Mouse (Mus musculus) heart, embryonic 14.5 days (tissue): ENCODE measurements around the gene Cebpg. TPM values are rescaled to one million over a fixed set of nuclear protein-coding genes. Genes with fewer than 3 reads are reported as not detected.

ENCODE experiments used
- ATAC-seq: fragments of 200-750 bp; cut with Nextera tagmentation; 2 replicates; pipeline ENCODE4 v1.8.0; 2017; ENCODE audit warnings: low read depth, moderate TSS enrichment; ENCODE audit not compliant: insufficient number of reproducible peaks, insufficient read depth, low FRiP score
- H3K27ac ChIP-seq, 2 experiments: fragments of 200-500 bp in 1 of 2; fragments of 300-500 bp in 1 of 2; sonication (generic) in 1 of 2; replicated peaks in 1 of 2; 2 replicates each; pipeline ENCODE4 v1.5.1; 2012 to 2014; ENCODE audit warnings: low read depth in 2 of 2, low read length in 2 of 2, control low read depth in 1 of 2, mild to moderate bottlenecking in 1 of 2, mixed read lengths in 1 of 2; ENCODE audit not compliant: control insufficient read depth in 1 of 2, insufficient read depth in 1 of 2
- H3K27me3 ChIP-seq: fragments of 300-500 bp; sonication (generic); 2 replicates; pipeline ENCODE4 v1.6.1; 2014; ENCODE audit warnings: mild to moderate bottlenecking, low read length, control low read depth; ENCODE audit not compliant: control insufficient read depth, insufficient read depth
- H3K36me3 ChIP-seq: fragments of 300-500 bp; sonication (generic); 2 replicates; pipeline ENCODE4 v1.6.1; 2014; ENCODE audit warnings: mild to moderate bottlenecking, control low read depth, low read length, mixed read lengths; ENCODE audit not compliant: control insufficient read depth, insufficient read depth
- H3K4me1 ChIP-seq, 2 experiments: fragments of 200-500 bp in 1 of 2; fragments of 300-500 bp in 1 of 2; sonication (generic) in 1 of 2; 2 replicates each; pipeline ENCODE4 v1.6.1; 2012 to 2014; ENCODE audit warnings: low read length in 2 of 2, control low read depth in 1 of 2, mixed read lengths in 1 of 2; ENCODE audit not compliant: control insufficient read depth in 2 of 2, insufficient read depth in 2 of 2
- H3K4me2 ChIP-seq: fragments of 300-500 bp; sonication (generic); 2 replicates; pipeline ENCODE4 v1.6.1; 2014; ENCODE audit warnings: mild to moderate bottlenecking, low read length
- H3K4me3 ChIP-seq, 2 experiments: fragments of 200-500 bp in 1 of 2; fragments of 300-500 bp in 1 of 2; sonication (generic) in 1 of 2; 2 replicates each; pipeline ENCODE4 v1.5.1; 2012 to 2014; ENCODE audit warnings: low read length in 2 of 2, mild to moderate bottlenecking in 2 of 2, control low read depth in 1 of 2, low read depth in 1 of 2, moderate library complexity in 1 of 2; ENCODE audit not compliant: control insufficient read depth in 1 of 2, insufficient read depth in 1 of 2
- H3K9ac ChIP-seq: fragments of 300-500 bp; sonication (generic); 2 replicates; pipeline ENCODE4 v1.6.1; 2014; ENCODE audit warnings: mild to moderate bottlenecking, low read length
- H3K9me3 ChIP-seq: fragments of 300-500 bp; sonication (generic); 2 replicates; pipeline ENCODE4 v1.6.1; 2016; ENCODE audit warnings: low read length, control low read depth; ENCODE audit not compliant: control insufficient read depth
- WGBS: fragments of 180-500 bp; shearing (Covaris S2); extraction: QIAGEN DNeasy Blood & Tissue Kit; methylation state at CpG from one replicate; pipeline ENCODE4 v1.1.7; 2014; 5-methylcytosine and 5-hydroxymethylcytosine counted together
- polyA plus RNA-seq: library from polyadenylated mRNA; unstranded; fragments of >200 nt; fragmentation: Nextera tagmentation; extraction: Ambion mirVana; gene quantifications from 2 replicates; pipeline ENCODE4 v1.2.1, GENCODE M21; 2014

The Cebpg gene
- polyA plus RNA-seq, 1 experiment from 2014 or later = 18.3 TPM

DNA sequence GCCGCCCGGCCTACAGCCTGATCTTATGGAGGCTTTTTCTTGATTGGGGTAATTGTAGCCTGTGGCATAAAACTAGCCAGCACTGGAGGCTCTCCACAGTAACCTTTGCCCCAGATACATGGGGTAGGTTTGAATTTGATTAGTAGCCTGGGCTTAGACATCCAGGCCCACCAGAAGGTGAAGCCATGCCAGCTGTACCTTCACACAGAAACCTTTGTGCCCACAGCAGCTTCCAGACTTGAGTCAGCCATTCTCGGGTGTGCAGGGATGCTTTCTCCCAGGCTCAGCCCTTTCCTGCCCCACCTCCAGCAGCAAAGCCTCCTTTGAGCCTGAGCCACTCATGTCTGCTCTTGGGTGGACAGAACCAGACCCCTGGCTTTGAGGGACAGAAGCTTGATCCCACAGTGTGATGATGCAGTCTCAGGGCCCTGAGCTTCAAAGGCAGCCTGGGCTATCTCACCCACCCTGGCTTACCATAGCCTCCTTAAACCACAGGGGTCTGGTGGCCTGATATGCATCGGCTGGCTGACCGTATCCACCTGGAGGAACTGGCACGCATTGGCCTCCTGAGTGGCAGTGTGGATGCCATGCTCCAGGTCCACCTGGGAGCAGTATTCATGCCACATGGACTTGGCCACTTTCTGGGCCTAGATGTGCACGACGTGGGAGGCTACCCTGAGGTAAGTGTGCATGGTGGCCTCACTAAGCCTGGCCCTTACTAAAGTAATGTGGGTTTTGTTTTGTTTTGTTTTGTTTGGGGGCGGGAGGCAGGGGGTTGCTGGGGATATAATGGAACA is 16.0 kb downstream of the Cebpg start:
- H3K4me3 ChIP-seq = no peak overlapping the region
- H3K4me2 ChIP-seq = no peak overlapping the region
- H3K27ac ChIP-seq = no peak overlapping the region
- no peak overlapping the region for H3K9ac ChIP-seq
- WGBS = 88% methylated on average over 9 of the region's 9 CpGs
- H3K27me3 ChIP-seq = no peaks in the 10 kb centered on the region
- H3K9me3 ChIP-seq = no peaks in the 10 kb centered on the region
- peaks cover 36% of the 10 kb centered on the region for H3K36me3 ChIP-seq
- H3K4me1 ChIP-seq = peaks cover 9 to 13% of the 10 kb centered on the region in 2 experiments
- no peak for ATAC-seq

DNA sequence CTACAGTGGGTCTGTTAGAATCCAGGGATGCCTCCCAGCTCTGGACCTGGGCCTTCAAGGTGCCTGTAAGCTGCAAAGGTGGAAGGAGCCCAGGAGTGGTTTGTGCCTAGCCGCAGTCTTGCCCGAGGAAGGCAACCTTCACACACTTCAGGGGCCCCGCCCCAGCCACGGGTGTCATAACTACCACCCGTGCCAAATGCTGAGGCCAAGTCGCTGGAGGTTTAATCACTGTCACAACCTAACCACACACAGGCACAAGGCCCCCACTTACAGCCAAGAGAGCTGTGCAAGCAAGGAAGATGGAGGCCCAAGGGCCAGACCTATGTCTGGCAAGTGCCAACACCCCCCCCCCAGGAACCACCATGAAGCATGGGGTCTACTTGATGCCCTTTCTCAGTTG is 19.0 kb downstream of the Cebpg start:
- no peak overlapping the region for H3K4me2 ChIP-seq
- no peaks in the 10 kb centered on the region for H3K27me3 ChIP-seq
- H3K27ac ChIP-seq = no peak overlapping the region
- H3K36me3 ChIP-seq = peaks cover 16% of the 10 kb centered on the region
- H3K9me3 ChIP-seq = no peaks in the 10 kb centered on the region
- H3K4me3 ChIP-seq = no peak overlapping the region
- H3K9ac ChIP-seq = no peak overlapping the region
- 92% methylated on average over 6 of the region's 6 CpGs for WGBS
- no peak for ATAC-seq
- H3K4me1 ChIP-seq = peaks cover 9 to 17% of the 10 kb centered on the region in 2 experiments

DNA sequence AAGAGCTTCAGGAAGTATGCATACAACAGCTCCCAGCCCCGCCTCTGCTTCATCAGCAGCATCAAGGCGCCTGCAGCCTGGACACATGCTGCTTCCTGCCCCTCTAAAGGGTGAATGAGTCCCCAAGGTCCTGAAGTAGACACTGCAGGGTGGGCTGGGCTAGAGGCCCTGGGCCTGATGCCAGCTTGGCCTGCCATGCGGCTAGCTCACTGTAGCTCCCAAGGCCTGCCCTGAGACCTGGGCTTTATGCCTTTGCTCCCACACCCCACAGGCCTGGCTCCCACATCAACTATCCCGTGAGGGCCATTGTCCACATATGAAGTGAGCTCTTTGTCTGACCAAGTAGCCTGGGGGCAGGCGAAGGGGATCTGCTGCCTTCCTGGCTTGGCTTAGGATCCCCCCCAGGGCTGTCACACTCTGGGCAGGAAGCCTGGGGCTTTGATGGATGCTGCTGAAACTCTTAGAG is 20.1 kb downstream of the Cebpg start:
- ATAC-seq = no peak
- Histone ChIP-seq H3K36me3 (peaks cover 25% of the 10 kb centered on the region), H3K9ac (no peak overlapping the region), H3K4me1 (peaks cover 9 to 17% of the 10 kb centered on the region in 2 experiments), H3K27me3 (no peaks in the 10 kb centered on the region), H3K4me2 (no peak overlapping the region), H3K9me3 (no peaks in the 10 kb centered on the region), H3K4me3 (no peak overlapping the region), H3K27ac (no peak overlapping the region)
- 60% methylated on average over 5 of the region's 5 CpGs for WGBS

- no peak for ATAC-seq
These were observed 20.8 kb downstream of the Cebpg start for GRCm38 (mm10) chr7:35035565-35035964.

DNA sequence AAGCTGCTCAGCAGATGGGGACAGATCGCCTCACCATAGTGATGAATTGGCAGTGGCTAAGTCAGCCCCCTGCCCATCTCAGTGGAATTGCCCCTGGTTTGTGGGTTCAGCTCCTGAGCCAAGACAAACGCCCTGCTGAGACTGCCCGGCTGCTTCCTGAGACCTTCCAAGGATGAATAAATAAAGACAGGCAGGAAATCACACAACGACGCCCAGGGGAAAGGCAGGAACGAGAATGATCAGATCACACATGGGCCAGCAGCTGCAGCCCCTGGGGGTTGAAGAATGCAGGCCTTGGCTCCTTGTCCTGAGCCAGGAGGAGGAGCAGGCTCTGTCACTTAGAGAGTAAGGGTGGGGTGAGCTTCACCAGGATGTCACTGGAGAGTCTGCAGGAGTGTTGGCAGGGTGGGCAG is 21.2 kb downstream of the Cebpg start:
- peaks cover 9 to 17% of the 10 kb centered on the region in 2 experiments for H3K4me1 ChIP-seq
- H3K27me3 ChIP-seq = no peaks in the 10 kb centered on the region
- no peak overlapping the region; a peak in 1 of 4 replicates for H3K27ac ChIP-seq
- peak overlapping the region; percentile 0; the same call in 1 of the 2 replicates for H3K9ac ChIP-seq
- H3K36me3 ChIP-seq = peaks cover 27% of the 10 kb centered on the region
- H3K4me2 ChIP-seq = no peak overlapping the region
- ATAC-seq = no peak; the same call in 1 of the 2 replicates
- H3K9me3 ChIP-seq = no peaks in the 10 kb centered on the region
- no peak overlapping the region for H3K4me3 ChIP-seq
- WGBS = 48% methylated on average over 6 of the region's 6 CpGs

More at GRCm38 (mm10) chr7:35035565-35035964, 20.8 kb downstream of the Cebpg start:
- Histone ChIP-seq H3K27me3 (no peaks in the 10 kb centered on the region), H3K4me3 (no peak overlapping the region), H3K36me3 (peaks cover 27% of the 10 kb centered on the region), H3K4me1 (peaks cover 9 to 17% of the 10 kb centered on the region in 2 experiments), H3K9me3 (no peaks in the 10 kb centered on the region), H3K9ac (no peak overlapping the region), H3K4me2 (no peak overlapping the region), H3K27ac (no peak overlapping the region; a peak in 1 of 4 replicates)
- WGBS = 54% methylated on average over 4 of the region's 4 CpGs

GRCm38 (mm10) chr7:35030567-35030966 is 25.8 kb downstream of the Cebpg start:
- Histone ChIP-seq H3K9me3 (no peaks in the 10 kb centered on the region), H3K4me3 (no peak overlapping the region), H3K36me3 (peaks cover 21% of the 10 kb centered on the region; the same call in 1 of the 2 replicates), H3K27me3 (no peaks in the 10 kb centered on the region), H3K9ac (no peak overlapping the region), H3K4me2 (no peak overlapping the region), H3K4me1 (peaks cover 0 to 6% of the 10 kb centered on the region in 2 experiments; a peak in 2 of 4 replicates), H3K27ac (no peak overlapping the region)
- WGBS = 75% methylated on average over 6 of the region's 6 CpGs
- no peak for ATAC-seq

DNA sequence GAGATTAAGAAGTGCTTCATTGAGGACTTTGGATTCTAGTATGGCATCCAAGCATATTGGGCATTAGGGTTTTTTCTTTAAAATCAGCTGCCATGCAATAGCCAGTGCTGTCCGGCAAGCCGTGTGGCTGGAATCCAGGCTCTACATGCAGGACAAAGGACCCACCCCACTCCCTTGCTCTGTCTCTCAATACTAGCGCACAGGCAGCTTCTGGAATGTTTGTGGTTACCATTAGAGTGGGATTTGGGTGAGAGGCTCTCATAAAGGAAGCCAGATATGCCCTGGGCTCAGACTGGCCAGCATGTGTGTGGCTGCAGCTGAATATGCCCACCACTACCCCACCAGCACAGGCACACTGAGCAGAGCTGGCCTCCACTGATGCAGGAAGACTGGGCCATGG is 26.7 kb downstream of the Cebpg start:
- Histone ChIP-seq H3K4me3 (no peak overlapping the region), H3K4me1 (no peaks in the 10 kb centered on the region; a peak in 1 of 4 replicates), H3K27me3 (no peaks in the 10 kb centered on the region), H3K4me2 (no peak overlapping the region), H3K27ac (no peak overlapping the region), H3K9ac (no peak overlapping the region), H3K36me3 (peaks cover 21% of the 10 kb centered on the region; the same call in 1 of the 2 replicates), H3K9me3 (no peaks in the 10 kb centered on the region)
- 77% methylated on average over 3 of the region's 3 CpGs for WGBS
- no peak for ATAC-seq
